Mouse (Mus musculus) G1E (cell line): ENCODE measurements around the gene Osbpl10.

ENCODE experiments used
- CTCF ChIP-seq: IDR thresholded peaks from 2 replicates; pipeline ENCODE4 v1.5.1; 2012; ENCODE audit warnings: low read depth, low read length, inconsistent platforms, mixed read lengths
- GATA1 ChIP-seq: IDR thresholded peaks from 2 replicates; pipeline ENCODE4 v1.6.1; 2012; ENCODE audit warnings: borderline replicate concordance, low read length, inconsistent platforms, mixed read lengths
- POLR2AphosphoS5 ChIP-seq: IDR thresholded peaks from 2 replicates; pipeline ENCODE4 v1.6.1; 2012; ENCODE audit warnings: low read depth, low read length, inconsistent platforms; ENCODE audit not compliant: insufficient replicate concordance

GRCm38 (mm10) chr9:115043881-115044770, 65.8 kb downstream of the Osbpl10 start:
- no peak for TF ChIP-seq CTCF
- TF ChIP-seq GATA1: no peak
- TF ChIP-seq POLR2AphosphoS5: no peak
